Mouse (Mus musculus) forebrain, embryonic 10.5 days (tissue): ENCODE data around the gene Adamts2. TPM values are rescaled to one million over a fixed set of nuclear protein-coding genes. Genes with fewer than 3 reads are reported as not detected.
A peak's percentile ranks its signal among the peaks of the same experiment; 100 is the strongest.

ENCODE experiments used
- DNase-seq: peaks from one replicate; pipeline ENCODE4 v3.0.0-alpha.2; 2017; ENCODE audit warnings: low spot score; ENCODE audit errors: extremely low spot score
- H3K27ac ChIP-seq: fragments of 300-500 bp; sonication (generic); 2 replicates; pipeline ENCODE4 v1.5.1; 2016; ENCODE audit warnings: mild to moderate bottlenecking
- H3K27me3 ChIP-seq: fragments of 300-500 bp; sonication (generic); 2 replicates; pipeline ENCODE4 v1.6.1; 2016; ENCODE audit warnings: mild to moderate bottlenecking; ENCODE audit not compliant: poor library complexity, severe bottlenecking
- H3K36me3 ChIP-seq: fragments of 300-500 bp; sonication (generic); replicated peaks from 2 replicates; pipeline ENCODE4 v1.6.1; 2016; ENCODE audit warnings: mild to moderate bottlenecking, moderate library complexity
- H3K4me1 ChIP-seq: fragments of 300-500 bp; sonication (generic); 2 replicates; pipeline ENCODE4 v1.6.1; 2016
- H3K4me3 ChIP-seq: fragments of 300-500 bp; sonication (generic); 2 replicates; pipeline ENCODE4 v1.5.1; 2016; ENCODE audit warnings: mild to moderate bottlenecking, moderate library complexity
- H3K9me3 ChIP-seq: fragments of 300-500 bp; sonication (generic); 2 replicates; pipeline ENCODE4 v1.6.1; 2016; ENCODE audit warnings: mild to moderate bottlenecking, moderate library complexity
- WGBS: fragments of 180-500 bp; shearing (Covaris S2); methylation state at CpG from one replicate; pipeline ENCODE4 v1.1.7; 2016; 5-methylcytosine and 5-hydroxymethylcytosine counted together
- polyA plus RNA-seq: library from polyadenylated mRNA; unstranded; fragments of >200 nt; fragmentation: Nextera tagmentation; extraction: Ambion mirVana; gene quantifications from 2 replicates; pipeline ENCODE4 v1.2.1, GENCODE M21; 2016

Adamts2 gene
- polyA plus RNA-seq, 1 experiment from 2014 or later, result 0.19 TPM

- no peak for DNase-seq
- 100% methylated on average over 1 of the region's 1 CpGs for WGBS
- Histone ChIP-seq H3K4me3 (no peak overlapping the region), H3K4me1 (peaks cover 10% of the 10 kb centered on the region), H3K27me3 (no peaks in the 10 kb centered on the region), H3K36me3 (no peaks in the 10 kb centered on the region), H3K27ac (no peak overlapping the region), H3K9me3 (no peaks in the 10 kb centered on the region)
Observed at GRCm38 (mm10) chr11:50771006-50771405, 169.1 kb downstream of the Adamts2 start.

- WGBS, result 80% methylated on average over 11 of the region's 11 CpGs
- no peaks in the 10 kb centered on the region for H3K36me3 ChIP-seq
- 0 out of 2 replicates have a peak, but pooled peaks cover 2% of the 10 kb centered on the region for H3K4me1 ChIP-seq
- H3K4me3 ChIP-seq, result no peak overlapping the region
- DNase-seq, result no peak
- no peaks in the 10 kb centered on the region for H3K9me3 ChIP-seq
- H3K27me3 ChIP-seq, result no peaks in the 10 kb centered on the region
- no peak overlapping the region for H3K27ac ChIP-seq
Observed at GRCm38 (mm10) chr11:50797674-50798073, 195.8 kb downstream of the Adamts2 start.

- Histone ChIP-seq H3K27me3 (no peaks in the 10 kb centered on the region), H3K4me3 (no peak overlapping the region), H3K9me3 (no peaks in the 10 kb centered on the region), H3K36me3 (no peaks in the 10 kb centered on the region), H3K4me1 (0 out of 2 replicates have a peak, but pooled peaks cover 2% of the 10 kb centered on the region), H3K27ac (no peak overlapping the region)
- DNase-seq, result no peak
Observed at GRCm38 (mm10) chr11:50798836-50799235, 197.0 kb downstream of the Adamts2 start.

- H3K4me1 ChIP-seq, result no peaks in the 10 kb centered on the region
- peaks cover 84% of the 10 kb centered on the region for H3K9me3 ChIP-seq
- 96% methylated on average over 4 of the region's 4 CpGs for WGBS
- H3K27ac ChIP-seq, result no peak overlapping the region
- DNase-seq, result no peak
- no peak overlapping the region for H3K4me3 ChIP-seq
- peaks cover 99% of the 10 kb centered on the region for H3K36me3 ChIP-seq
- no peaks in the 10 kb centered on the region for H3K27me3 ChIP-seq
Observed at GRCm38 (mm10) chr11:50814233-50814632, 212.3 kb downstream of the Adamts2 start.

- H3K27me3 ChIP-seq, result no peaks in the 10 kb centered on the region
- H3K4me1 ChIP-seq, result peaks cover 15% of the 10 kb centered on the region
- H3K36me3 ChIP-seq, result peaks cover 49% of the 10 kb centered on the region
- 78% methylated on average over 2 of the region's 2 CpGs for WGBS
- no peak overlapping the region for H3K27ac ChIP-seq
- H3K9me3 ChIP-seq, result no peaks in the 10 kb centered on the region
- H3K4me3 ChIP-seq, result peak overlapping the region; percentile 82
- DNase-seq, result no peak
Observed at GRCm38 (mm10) chr11:50826214-50826613, 224.3 kb downstream of the Adamts2 start.

GRCm38 (mm10) chr11:50827010-50827953, 225.4 kb downstream of the Adamts2 start, which contains the start of gene Zfp354c:
Gene Zfp354c (minus strand): TSS chr11:50827724.
- Histone ChIP-seq H3K4me3 (peak within 1 kb of the TSS; percentile 82), H3K4me1 (peaks cover 15% of the 10 kb centered on the region), H3K9me3 (peaks cover under 1% of the 10 kb centered on the region; the same call in 1 of the 2 replicates), H3K36me3 (peaks cover 40% of the 10 kb centered on the region), H3K27ac (peak within 1 kb of the TSS; percentile 95), H3K27me3 (no peaks in the 10 kb centered on the region)
- WGBS, result 2% methylated on average over 45 of the region's 45 CpGs
- peak; percentile 88 for DNase-seq

GRCm38 (mm10) chr11:50835727-50836126, 233.8 kb downstream of the Adamts2 start:
- Histone ChIP-seq H3K9me3 (peaks cover 15% of the 10 kb centered on the region), H3K36me3 (peaks cover 22% of the 10 kb centered on the region), H3K27me3 (no peaks in the 10 kb centered on the region), H3K4me3 (no peak overlapping the region), H3K4me1 (peaks cover 10% of the 10 kb centered on the region), H3K27ac (no peak overlapping the region)
- DNase-seq, result no peak
- 90% methylated on average over 4 of the region's 4 CpGs for WGBS

- peaks cover 19% of the 10 kb centered on the region for H3K4me1 ChIP-seq
- H3K27me3 ChIP-seq, result no peaks in the 10 kb centered on the region
- no peaks in the 10 kb centered on the region for H3K9me3 ChIP-seq
- WGBS, result 27% methylated on average over 22 of the region's 22 CpGs
- H3K4me3 ChIP-seq, result peak within 1 kb of the TSS; percentile 56
- H3K36me3 ChIP-seq, result no peaks in the 10 kb centered on the region
- H3K27ac ChIP-seq, result peak within 1 kb of the TSS; percentile 89
- peak; percentile 92 for DNase-seq
Observed at GRCm38 (mm10) chr11:50841023-50841735, 239.3 kb downstream of the Adamts2 start, which contains the start of gene Zfp879. Gene Zfp879 (minus strand): TSS chr11:50841552.

GRCm38 (mm10) chr11:50845951-50846350, 244.1 kb downstream of the Adamts2 start:
- 88% methylated on average over 3 of the region's 3 CpGs for WGBS
- H3K4me1 ChIP-seq, result peaks cover 22% of the 10 kb centered on the region
- H3K9me3 ChIP-seq, result no peaks in the 10 kb centered on the region; the same call in 1 of the 2 replicates
- no peak overlapping the region for H3K4me3 ChIP-seq
- no peak for DNase-seq
- no peaks in the 10 kb centered on the region for H3K36me3 ChIP-seq
- no peak overlapping the region for H3K27ac ChIP-seq
- H3K27me3 ChIP-seq, result peaks cover 40% of the 10 kb centered on the region

- WGBS, result 72% methylated on average over 5 of the region's 5 CpGs
- no peak for DNase-seq
- H3K4me3 ChIP-seq, result no peak overlapping the region
- H3K4me1 ChIP-seq, result peaks cover 25% of the 10 kb centered on the region
- no peak overlapping the region for H3K27ac ChIP-seq
- no peaks in the 10 kb centered on the region; the same call in 1 of the 2 replicates for H3K9me3 ChIP-seq
- H3K27me3 ChIP-seq, result peaks cover 51% of the 10 kb centered on the region
- no peaks in the 10 kb centered on the region for H3K36me3 ChIP-seq
Observed at GRCm38 (mm10) chr11:50847047-50847446, 245.2 kb downstream of the Adamts2 start.

GRCm38 (mm10) chr11:50848520-50849137, 246.7 kb downstream of the Adamts2 start:
- H3K36me3 ChIP-seq, result no peaks in the 10 kb centered on the region
- WGBS, result 55% methylated on average over 3 of the region's 3 CpGs
- no peak for DNase-seq
- no peaks in the 10 kb centered on the region; the same call in 1 of the 2 replicates for H3K9me3 ChIP-seq
- peaks cover 29% of the 10 kb centered on the region for H3K4me1 ChIP-seq
- H3K27ac ChIP-seq, result no peak overlapping the region
- peaks cover 66% of the 10 kb centered on the region for H3K27me3 ChIP-seq
- H3K4me3 ChIP-seq, result no peak overlapping the region

- H3K9me3 ChIP-seq, result no peaks in the 10 kb centered on the region; the same call in 1 of the 2 replicates
- peaks cover 29% of the 10 kb centered on the region for H3K4me1 ChIP-seq
- H3K4me3 ChIP-seq, result no peak overlapping the region
- H3K27me3 ChIP-seq, result peaks cover 71% of the 10 kb centered on the region
- 7% methylated on average over 10 of the region's 10 CpGs for WGBS
- H3K27ac ChIP-seq, result no peak overlapping the region
- H3K36me3 ChIP-seq, result no peaks in the 10 kb centered on the region
- DNase-seq, result no peak
Observed at GRCm38 (mm10) chr11:50849310-50849709, 247.4 kb downstream of the Adamts2 start.
